Mouse (Mus musculus) liver (tissue): Measurements from ENCODE around the gene Adprhl2.

Experiments
- DNase-seq: peaks from one replicate; pipeline ENCODE4 v3.0.0-alpha.2; 2020; ENCODE audit warnings: mixed read lengths

Adprhl2 gene

DNA sequence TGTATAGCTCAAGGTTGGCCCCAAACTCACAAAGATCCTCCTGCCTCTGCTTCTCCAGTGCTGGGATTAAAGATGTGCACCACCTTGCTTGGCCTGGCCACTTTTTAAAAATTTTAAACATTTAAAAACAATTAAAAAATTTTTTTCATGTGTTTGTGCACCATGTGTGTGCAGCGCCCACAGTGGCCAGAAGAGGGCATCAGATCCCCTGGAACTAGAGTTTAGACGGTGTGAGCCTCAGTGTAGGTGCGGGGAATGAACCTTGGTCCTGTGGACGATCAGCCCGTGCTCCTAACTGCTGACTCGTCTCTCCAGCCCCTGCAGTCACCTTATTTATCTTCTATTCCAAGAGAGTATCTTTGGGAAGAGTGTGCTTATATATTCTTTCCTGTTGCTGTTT is 15.4 kb downstream of the Adprhl2 start:
- DNase-seq: no peak

GRCm38 (mm10) chr4:126305428-126305827 is 16.1 kb downstream of the Adprhl2 start:
- DNase-seq: no peak

- no peak for DNase-seq
Observed at GRCm38 (mm10) chr4:126303877-126304276, 17.6 kb downstream of the Adprhl2 start.

DNA sequence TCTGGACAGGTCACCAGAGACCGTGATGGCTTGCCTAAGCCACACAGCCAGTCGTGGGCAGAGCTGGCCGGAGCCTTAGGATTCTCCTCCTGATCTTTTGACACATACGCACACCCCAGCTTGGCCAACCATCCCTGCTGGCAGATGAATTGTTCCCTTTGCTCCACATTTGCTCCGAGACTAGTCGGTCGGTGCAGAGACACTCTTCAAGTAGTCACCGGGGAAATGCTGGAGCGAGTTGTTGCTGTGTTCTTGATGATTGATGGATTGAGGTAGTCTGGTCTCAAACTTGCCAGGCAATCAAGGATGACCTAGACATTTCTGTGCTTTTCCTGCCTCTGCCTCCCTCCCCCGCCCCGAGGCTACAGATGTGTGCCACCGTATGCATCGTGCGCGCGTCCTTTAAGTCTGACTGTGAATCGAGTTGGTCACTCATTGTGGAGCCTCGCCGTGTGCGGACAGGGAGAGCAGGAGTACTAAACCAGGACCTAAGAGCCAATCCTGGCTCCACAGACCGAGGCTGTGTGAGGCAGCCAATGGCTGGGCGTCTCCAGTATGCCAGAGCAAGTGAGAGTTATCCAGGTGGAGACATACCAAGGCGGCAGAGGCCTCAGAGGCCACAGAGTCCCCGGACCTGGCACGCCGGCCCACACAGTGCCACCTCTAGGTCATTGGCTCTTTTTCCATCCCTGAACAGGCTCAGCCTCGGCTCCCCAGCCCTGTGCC is 19.8 kb downstream of the Adprhl2 start:
- no peak for DNase-seq

DNA sequence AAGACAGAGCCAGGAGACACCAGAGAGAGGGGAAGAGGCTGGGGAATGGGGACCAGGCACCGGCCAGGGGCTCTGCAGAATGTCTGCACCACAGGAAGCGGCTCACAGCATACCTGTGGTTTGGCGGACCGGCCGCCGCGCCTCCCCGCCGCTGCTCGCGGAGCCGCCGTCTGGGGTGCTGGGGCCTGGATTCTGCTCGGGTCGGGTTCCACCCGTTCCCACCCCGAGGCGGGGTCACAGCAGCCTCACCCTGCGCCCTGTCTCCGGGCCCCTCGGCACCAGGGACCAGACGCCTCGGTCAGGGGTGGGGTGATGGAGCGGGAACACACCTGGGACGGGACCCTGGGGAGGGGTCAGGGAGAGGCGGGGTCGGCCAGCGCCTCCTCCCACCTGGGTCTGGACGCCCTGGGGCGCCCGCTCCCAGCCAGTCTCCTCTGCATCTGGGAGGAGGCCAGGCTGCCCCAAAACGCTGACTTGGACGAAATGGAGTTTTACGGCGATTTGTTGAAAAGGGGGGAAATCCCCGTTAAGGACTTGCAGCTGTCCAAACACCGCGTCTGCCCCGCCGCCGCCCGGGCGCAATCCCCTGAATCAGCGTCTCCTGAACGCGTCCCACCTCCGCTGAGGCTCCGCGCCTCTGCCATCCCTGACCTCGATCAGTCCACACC is 20.5 kb downstream of the Adprhl2 start:
- no peak for DNase-seq

DNA sequence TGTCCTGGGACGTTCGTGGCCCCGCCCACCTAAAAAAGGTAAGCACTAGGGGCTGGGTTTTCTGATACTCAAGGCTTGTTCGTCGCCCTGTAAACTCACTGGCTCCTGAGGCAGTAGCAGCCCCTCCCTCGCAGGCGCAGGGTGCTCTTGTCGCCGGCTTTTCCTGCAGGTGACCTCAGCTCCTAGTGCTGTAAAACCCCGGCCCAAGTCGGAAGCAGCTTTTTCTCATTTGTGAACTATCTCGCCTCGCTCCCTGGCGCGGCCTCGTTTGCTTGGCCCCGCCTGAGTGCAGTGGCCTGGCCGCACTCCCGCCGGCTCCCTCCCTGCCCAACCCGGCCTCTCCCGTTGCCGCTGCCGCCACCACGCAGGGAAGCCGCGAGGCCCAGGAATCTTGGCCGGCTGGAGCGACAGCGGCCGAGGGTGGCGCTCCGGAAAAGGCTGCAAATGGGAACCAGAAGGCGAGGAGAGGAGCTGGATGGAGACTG is 24.8 kb downstream of the Adprhl2 start:
- DNase-seq: peak; percentile 23

DNA sequence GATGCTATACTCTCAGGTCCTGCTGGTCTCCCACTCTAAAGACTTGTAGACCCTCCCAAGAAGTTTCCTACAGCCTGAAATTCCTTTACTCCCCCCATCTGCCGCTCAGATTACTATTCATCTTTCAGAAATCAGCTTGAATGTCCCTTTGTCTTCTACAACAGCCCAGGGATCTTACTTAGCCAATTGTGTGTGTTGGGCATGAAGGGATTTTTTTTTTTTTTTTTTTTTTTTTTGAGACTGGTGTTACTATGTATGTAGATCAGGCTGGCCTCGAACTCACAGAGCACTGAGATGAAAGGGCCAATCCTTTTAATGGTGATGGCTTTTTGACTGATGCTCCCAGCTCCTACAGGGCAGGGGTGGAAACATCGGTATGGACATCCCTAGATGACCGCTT is 25.6 kb downstream of the Adprhl2 start:
- no peak for DNase-seq

- DNase-seq: no peak
Observed at GRCm38 (mm10) chr4:126295152-126295551, 26.4 kb downstream of the Adprhl2 start.

DNA sequence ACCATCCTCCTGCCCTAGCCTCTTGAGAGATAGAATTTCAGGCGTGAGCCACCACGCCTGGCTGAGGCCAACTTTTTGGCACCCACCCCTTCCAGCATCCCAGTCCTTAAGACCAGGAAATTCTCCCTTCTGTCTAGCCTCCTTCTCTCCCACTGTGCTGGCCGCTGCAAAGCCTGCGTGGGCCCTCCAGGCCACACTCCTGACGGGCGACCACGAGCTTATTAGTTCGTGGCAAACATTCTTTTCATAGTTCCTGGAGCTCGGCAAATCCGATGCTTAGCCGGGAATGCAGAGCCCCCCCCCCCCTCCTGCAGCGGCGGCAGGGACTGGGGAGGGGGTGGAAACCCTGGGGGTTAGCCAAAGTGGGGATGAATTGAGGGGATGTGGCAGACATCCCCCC is 30.3 kb downstream of the Adprhl2 start:
- no peak for DNase-seq

DNA sequence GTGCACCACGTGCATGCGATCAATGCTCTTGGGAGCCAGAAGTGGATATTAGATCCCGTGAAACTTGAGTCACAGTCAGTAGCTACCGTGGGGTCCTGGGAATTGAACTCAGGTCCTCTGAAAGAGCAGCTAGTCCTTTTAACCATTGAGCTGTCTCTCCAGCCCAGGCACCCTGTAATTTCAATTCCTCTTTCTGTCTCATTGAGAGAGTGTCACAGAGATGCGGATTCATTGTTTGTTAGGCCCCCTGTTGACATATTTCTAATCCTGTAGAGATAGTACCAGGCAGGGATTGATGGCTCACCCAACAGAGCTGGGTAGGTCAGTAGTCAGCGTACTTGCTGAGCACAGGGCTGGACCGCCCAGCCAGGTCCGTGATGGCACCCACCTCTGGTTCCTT is 31.2 kb downstream of the Adprhl2 start:
- no peak for DNase-seq

- no peak for DNase-seq
Observed at GRCm38 (mm10) chr4:126288085-126288666, 33.3 kb downstream of the Adprhl2 start.

- no peak for DNase-seq
Observed at GRCm38 (mm10) chr4:126287302-126287995, 34.1 kb downstream of the Adprhl2 start.

- DNase-seq: peak; percentile 31
Observed at GRCm38 (mm10) chr4:126286492-126286891, 35.0 kb downstream of the Adprhl2 start, which contains the start of gene Col8a2. Gene Col8a2 (plus strand): TSS chr4:126286793.

DNA sequence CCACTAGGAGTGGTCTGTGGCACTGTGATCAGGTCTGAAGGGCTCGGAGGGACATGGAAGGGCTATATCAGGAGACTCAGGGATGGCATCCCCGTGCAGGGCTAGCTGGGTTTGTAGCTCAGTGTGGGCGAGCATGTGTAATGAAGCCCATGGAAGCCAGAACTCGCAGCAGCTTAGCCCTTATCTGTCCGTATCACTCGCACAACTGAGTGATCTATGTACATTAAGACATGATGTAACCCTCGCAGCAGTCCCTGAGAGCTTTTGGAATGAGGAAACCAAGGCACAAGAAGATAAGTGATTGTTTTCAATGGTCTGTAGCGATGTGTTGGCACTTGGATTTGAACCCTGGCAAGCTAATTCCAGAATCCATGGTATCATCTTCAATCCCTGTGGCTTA is 37.9 kb downstream of the Adprhl2 start:
- DNase-seq: no peak

DNA sequence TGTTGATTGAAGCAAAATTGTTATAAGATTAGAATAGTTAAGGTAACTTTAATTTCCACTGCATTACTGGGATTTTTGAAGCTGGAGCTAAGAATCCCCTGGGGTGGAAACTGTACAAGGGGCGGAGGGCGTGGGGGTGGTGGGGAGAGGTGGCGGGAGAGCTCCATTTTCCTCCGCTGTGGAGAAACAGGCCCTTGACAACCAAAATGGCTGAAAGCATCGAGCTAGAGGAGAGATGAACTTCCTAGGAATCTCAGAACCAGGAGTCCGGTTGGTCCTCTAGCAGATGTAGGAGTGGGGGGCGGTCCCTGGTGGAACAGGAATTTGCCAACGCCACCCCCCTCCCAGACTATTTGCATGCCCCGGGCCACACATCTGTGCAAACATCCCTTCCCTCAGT is 39.8 kb downstream of the Adprhl2 start:
- no peak for DNase-seq

DNA sequence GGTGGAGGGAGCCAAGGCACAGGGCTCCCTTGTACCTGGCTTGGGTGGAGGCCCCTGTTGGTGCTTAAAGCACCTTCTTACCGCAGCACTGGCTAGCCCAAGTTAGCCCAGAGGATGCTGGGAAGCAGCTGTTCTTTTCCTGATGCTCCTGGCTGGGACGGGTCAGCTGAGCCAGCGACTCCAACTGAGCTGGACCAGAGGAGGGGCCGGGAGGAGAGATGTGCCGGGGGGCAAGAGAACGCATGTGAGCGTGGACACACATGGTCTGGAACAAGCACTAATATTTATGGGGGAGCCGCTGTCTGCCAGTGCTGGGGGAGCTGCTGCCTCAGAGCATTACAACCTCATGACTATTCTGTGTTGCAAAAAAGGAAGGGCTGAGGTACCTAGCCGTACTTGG is 42.5 kb downstream of the Adprhl2 start:
- DNase-seq: no peak

- no peak for DNase-seq
Observed at GRCm38 (mm10) chr4:126278565-126278915, 43.0 kb downstream of the Adprhl2 start.

DNA sequence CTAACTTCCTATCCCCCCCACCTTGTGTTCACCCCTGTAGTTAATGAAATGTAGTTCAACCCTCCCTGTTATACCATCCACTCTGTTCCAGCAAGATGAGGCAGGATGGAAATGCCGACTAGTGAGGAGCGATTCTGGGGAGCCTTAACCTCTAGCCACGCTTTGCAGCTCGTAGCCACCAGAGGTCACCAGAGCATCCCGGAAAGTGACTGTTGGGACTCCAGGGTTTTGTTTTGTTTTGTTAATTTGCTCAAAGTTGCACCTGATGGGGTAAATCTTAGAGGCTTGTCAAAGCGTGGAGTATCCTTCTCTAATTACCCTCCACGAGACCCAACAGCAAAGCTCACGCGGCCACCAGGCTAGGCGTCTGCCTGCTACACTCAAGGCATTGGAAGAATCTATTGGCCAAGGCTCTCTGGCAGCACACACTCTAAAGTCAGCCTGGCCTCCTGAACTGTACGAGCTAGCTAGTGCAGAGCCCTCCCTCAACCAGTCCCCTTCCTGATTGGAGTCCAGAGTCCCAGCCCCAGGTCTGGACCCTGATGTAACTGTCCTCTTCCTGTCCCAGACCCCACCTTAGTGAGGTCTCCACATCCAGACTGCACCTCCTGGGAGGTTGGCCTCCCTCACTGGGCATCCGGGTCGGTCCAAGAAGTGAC is 43.5 kb downstream of the Adprhl2 start:
- peak; percentile 54 for DNase-seq

DNA sequence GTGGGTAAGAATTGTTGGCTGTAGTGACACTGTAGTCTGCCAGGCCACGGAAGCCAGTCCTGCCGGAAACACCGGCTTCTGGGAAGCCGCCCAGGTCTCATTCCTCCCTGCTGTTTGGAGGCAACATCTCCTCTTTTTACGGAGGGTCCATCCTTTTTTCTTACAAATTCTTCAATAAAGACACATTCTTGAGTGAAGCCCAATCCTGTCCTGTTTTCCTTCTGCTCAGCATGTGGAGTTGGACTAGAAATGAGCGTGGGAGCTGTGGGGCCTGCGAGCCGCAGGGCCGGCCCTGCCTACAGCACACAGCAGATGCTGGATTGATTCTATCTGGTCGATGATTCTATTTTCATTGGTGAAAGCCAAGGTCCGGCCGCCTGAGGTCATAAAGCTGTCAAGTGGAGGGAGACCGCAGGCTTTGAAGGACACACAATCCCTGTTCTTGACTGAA is 45.8 kb downstream of the Adprhl2 start:
- no peak for DNase-seq

DNA sequence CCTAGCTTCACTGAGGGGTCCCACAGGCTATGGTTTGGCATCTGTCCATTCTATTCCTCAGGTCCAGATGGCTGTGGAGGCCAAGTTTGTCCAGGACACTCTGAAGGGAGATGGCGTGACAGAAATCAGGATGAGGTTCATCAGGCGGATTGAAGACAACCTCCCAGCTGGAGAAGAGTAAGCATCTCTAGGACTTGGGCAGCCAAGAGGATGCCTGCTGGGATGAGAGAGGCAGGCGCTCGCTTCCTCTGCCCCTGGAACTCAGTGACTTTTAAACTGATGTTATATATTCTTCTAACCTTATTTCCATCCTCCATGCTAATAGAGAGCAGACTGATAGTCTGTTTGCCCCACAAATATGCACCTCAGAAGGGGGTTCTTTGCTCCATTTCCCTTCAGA is 46.4 kb downstream of the Adprhl2 start:
- DNase-seq: no peak

- no peak for DNase-seq
Observed at GRCm38 (mm10) chr4:126273753-126274152, 47.8 kb downstream of the Adprhl2 start.

DNA sequence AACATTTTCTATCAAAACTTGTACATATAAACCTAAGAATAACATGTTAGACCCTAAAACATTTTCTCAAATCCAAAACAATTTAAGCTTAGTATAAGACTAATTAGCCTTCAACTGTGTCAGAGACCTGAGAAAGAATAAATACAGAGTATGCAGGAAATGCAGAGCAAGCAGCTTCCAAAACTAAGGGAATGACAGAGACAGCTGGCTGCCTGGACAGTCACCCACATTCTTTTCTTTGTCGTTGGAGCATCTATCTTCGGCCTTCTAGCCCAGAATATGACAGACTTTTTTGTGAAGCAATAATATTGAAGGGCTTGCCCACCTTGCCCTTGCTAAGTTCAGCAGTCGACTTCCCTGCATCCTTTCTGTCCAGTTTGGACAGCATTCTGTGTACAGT is 52.2 kb downstream of the Adprhl2 start:
- DNase-seq: no peak
